ENCODE assay signal across 12 mouse cellular contexts in genomic region chr3:22745026-22745425, GRCm38 (mm10).
DNase-seq lines count a peak whose midpoint lies in the region; ATAC-seq and TF ChIP-seq lines count a peak whose summit lies in the region.
"Had no signal": no experiment of that assay in that cellular context is flagged by ENCODE, and none has a peak within 500 bp of the region (broad histone marks: within the 10 kb centered on the region; RNA-seq: fewer than 3 reads in every experiment).

No protein-coding gene starts in this region.

- no peaks in the 10 kb centered on the region for H3K27me3 ChIP-seq in midbrain, postnatal 0 days (ENCODE audit: insufficient read depth, low read length)
- H3K27me3 ChIP-seq: embryonic facial prominence, embryonic 13.5 days; heart, embryonic 13.5 days; liver, embryonic 13.5 days had no signal

- no peak overlapping the region for H3K9ac ChIP-seq in midbrain, postnatal 0 days (replicated peaks; ENCODE audit: low read length, poor library complexity, severe bottlenecking)
- H3K9ac ChIP-seq: embryonic facial prominence, embryonic 13.5 days; heart, embryonic 13.5 days; liver, embryonic 13.5 days had no signal

- no peaks in the 10 kb centered on the region for H3K36me3 ChIP-seq in midbrain, postnatal 0 days (ENCODE audit: insufficient read depth, low read length)
- H3K36me3 ChIP-seq: embryonic facial prominence, embryonic 13.5 days; heart, embryonic 13.5 days; liver, embryonic 13.5 days had no signal

- DNase-seq in embryo, embryonic 10.5 days (ENCODE audit: low spot score): peak; percentile 9
- DNase-seq in embryo, embryonic 9.5 days (ENCODE audit: extremely low spot score): no peak
- DNase-seq in layer of hippocampus, adult 2 months (ENCODE audit: low spot score in 2 of 2): peak in 1 of 2 experiments; percentile 2
- DNase-seq in layer of hippocampus, postnatal 25 days (ENCODE audit: extremely low spot score in 1 of 2, low spot score in 1 of 2): no peak
- peak; percentile 5 for DNase-seq in cerebellum, adult 11 months
- DNase-seq in midbrain, postnatal 0 days (ENCODE audit: low spot score): peak; percentile 69
- no peak for DNase-seq in natural killer cell, adult 2 months (ENCODE audit: low spot score in 2 of 2)
- DNase-seq in spleen, postnatal 14 days (ENCODE audit: low spot score in 2 of 2): no peak
- DNase-seq: kidney, postnatal 14 days; liver, embryonic 13.5 days had no signal

- H3K9me3 ChIP-seq in midbrain, postnatal 0 days (ENCODE audit: low read length): no peaks in the 10 kb centered on the region
- H3K9me3 ChIP-seq: embryonic facial prominence, embryonic 13.5 days; heart, embryonic 13.5 days; liver, embryonic 13.5 days had no signal

- H3K27ac ChIP-seq in layer of hippocampus, adult 2 months: no peak overlapping the region
- no peak overlapping the region for H3K27ac ChIP-seq in midbrain, postnatal 0 days (ENCODE audit: low read depth, low read length)
- H3K27ac ChIP-seq: embryonic facial prominence, embryonic 13.5 days; heart, embryonic 13.5 days; liver, embryonic 13.5 days had no signal

- H3K4me3 ChIP-seq in layer of hippocampus, adult 2 months: no peak overlapping the region
- no peak overlapping the region for H3K4me3 ChIP-seq in midbrain, postnatal 0 days (ENCODE audit: low read depth, low read length)
- H3K4me3 ChIP-seq: embryonic facial prominence, embryonic 13.5 days; heart, embryonic 13.5 days; liver, embryonic 13.5 days had no signal

- no peaks in the 10 kb centered on the region for H3K4me1 ChIP-seq in midbrain, postnatal 0 days (ENCODE audit: insufficient read depth, low read length)
- H3K4me1 ChIP-seq: embryonic facial prominence, embryonic 13.5 days; heart, embryonic 13.5 days; liver, embryonic 13.5 days had no signal

- TF ChIP-seq CTCF in layer of hippocampus, adult 2 months (conservative IDR thresholded peaks at IDR 0.05): peak; percentile 77
- TF ChIP-seq CTCF in midbrain, postnatal 0 days (IDR thresholded peaks at IDR 0.05): peak; percentile 73

- no peak overlapping the region for H3K4me2 ChIP-seq in midbrain, postnatal 0 days (ENCODE audit: low read depth, low read length, poor library complexity, severe bottlenecking)
- H3K4me2 ChIP-seq: embryonic facial prominence, embryonic 13.5 days; heart, embryonic 13.5 days; liver, embryonic 13.5 days had no signal

- no peak for ATAC-seq in midbrain, postnatal 0 days (ENCODE audit: low FRiP score)

Comparison
In these comparisons a context has a peak if more than half of its experiments do, and no peak if none do; other contexts are left out.
1. DNase-seq: peak in embryo, embryonic 10.5 days (single experiment), cerebellum, adult 11 months (single experiment) and midbrain, postnatal 0 days (single experiment); none in embryo, embryonic 9.5 days (single experiment), layer of hippocampus, postnatal 25 days (0 of 2), natural killer cell, adult 2 months (0 of 2) and spleen, postnatal 14 days (0 of 2).